Mouse (Mus musculus) stomach, postnatal 0 days (tissue): ENCODE measurements around the gene Nckap5. TPM values are rescaled to one million over a fixed set of nuclear protein-coding genes. Genes with fewer than 3 reads are reported as not detected.
A peak's percentile ranks its signal among the peaks of the same experiment; 100 is the strongest.

Experiments used
- ATAC-seq: fragments of 200-750 bp; cut with Nextera tagmentation; 2 replicates; pipeline ENCODE4 v1.8.0; 2017; ENCODE audit not compliant: low FRiP score, low TSS enrichment
- DNase-seq: peaks from one replicate; pipeline ENCODE4 v3.0.0-alpha.2; 2016; ENCODE audit warnings: low spot score
- H3K27ac ChIP-seq: fragments of 300-500 bp; sonication (generic); replicated peaks from 2 replicates; pipeline ENCODE4 v1.5.1; 2014; ENCODE audit warnings: mild to moderate bottlenecking, control low read depth
- H3K27me3 ChIP-seq: fragments of 300-500 bp; sonication (generic); 2 replicates; pipeline ENCODE4 v1.6.1; 2014; ENCODE audit warnings: low read length; ENCODE audit not compliant: control insufficient read depth, insufficient read depth
- H3K36me3 ChIP-seq: fragments of 300-500 bp; sonication (generic); 2 replicates; pipeline ENCODE4 v1.6.1; 2014; ENCODE audit warnings: low read length, mixed read lengths; ENCODE audit not compliant: control insufficient read depth, insufficient read depth
- H3K4me1 ChIP-seq: fragments of 300-500 bp; sonication (generic); replicated peaks from 2 replicates; pipeline ENCODE4 v1.6.1; 2014; ENCODE audit warnings: antibody characterized with exemption; ENCODE audit not compliant: control insufficient read depth, insufficient read depth
- H3K4me2 ChIP-seq: fragments of 300-500 bp; sonication (generic); replicated peaks from 2 replicates; pipeline ENCODE4 v1.6.1; 2014; ENCODE audit warnings: low read depth, mild to moderate bottlenecking, control low read depth, moderate library complexity
- H3K4me3 ChIP-seq: fragments of 300-500 bp; sonication (generic); 2 replicates; pipeline ENCODE4 v1.5.1; 2014; ENCODE audit warnings: low read depth, low read length, control low read depth
- H3K9ac ChIP-seq: fragments of 300-500 bp; sonication (generic); 2 replicates; pipeline ENCODE4 v1.6.1; 2014; ENCODE audit warnings: mild to moderate bottlenecking, low read length, control low read depth, mixed read lengths
- H3K9me3 ChIP-seq: fragments of 300-500 bp; sonication (generic); 2 replicates; pipeline ENCODE4 v1.6.1; 2016; ENCODE audit warnings: low read length; ENCODE audit not compliant: control insufficient read depth
- CTCF ChIP-seq: IDR thresholded peaks from 2 replicates; pipeline ENCODE4 v1.5.1; 2016; ENCODE audit warnings: antibody characterized with exemption, low read depth, mild to moderate bottlenecking, moderate library complexity
- EP300 ChIP-seq: optimal IDR thresholded peaks from 2 replicates; pipeline ENCODE3; 2016; ENCODE audit warnings: antibody characterized with exemption
- WGBS: fragments of 180-500 bp; shearing (Covaris S2); extraction: QIAGEN DNeasy Blood & Tissue Kit; methylation state at CpG from one replicate; pipeline ENCODE4 v1.1.7; 2014; 5-methylcytosine and 5-hydroxymethylcytosine counted together
- polyA plus RNA-seq: library from polyadenylated mRNA; unstranded; fragments of >200 nt; fragmentation: Nextera tagmentation; extraction: Ambion mirVana; gene quantifications from 2 replicates; pipeline ENCODE4 v1.2.1, GENCODE M21; 2015

Nckap5 gene
- polyA plus RNA-seq, 1 experiment from 2014 or later = 1.9 TPM

- H3K27me3 ChIP-seq = no peaks in the 10 kb centered on the region
- no peak overlapping the region for H3K4me3 ChIP-seq
- no peak for TF ChIP-seq CTCF
- TF ChIP-seq EP300 = no peak
- no peak for DNase-seq
- no peaks in the 10 kb centered on the region for H3K9me3 ChIP-seq
- H3K27ac ChIP-seq = no peak overlapping the region
- H3K9ac ChIP-seq = no peak overlapping the region
- ATAC-seq = no peak
- H3K4me1 ChIP-seq = no peaks in the 10 kb centered on the region
- H3K4me2 ChIP-seq = no peak overlapping the region
- H3K36me3 ChIP-seq = no peaks in the 10 kb centered on the region
Measured at GRCm38 (mm10) chr1:126578163-126578562, 252.4 kb downstream of the Nckap5 start.

- H3K9ac ChIP-seq = no peak overlapping the region
- H3K36me3 ChIP-seq = no peaks in the 10 kb centered on the region
- no peaks in the 10 kb centered on the region for H3K4me1 ChIP-seq
- TF ChIP-seq EP300 = no peak
- DNase-seq = no peak
- no peaks in the 10 kb centered on the region for H3K9me3 ChIP-seq
- no peaks in the 10 kb centered on the region for H3K27me3 ChIP-seq
- ATAC-seq = no peak
- no peak overlapping the region for H3K4me3 ChIP-seq
- no peak overlapping the region for H3K27ac ChIP-seq
- H3K4me2 ChIP-seq = no peak overlapping the region
- 86% methylated on average over 9 of the region's 9 CpGs for WGBS
Measured at GRCm38 (mm10) chr1:126574295-126574694, 256.3 kb downstream of the Nckap5 start.

- no peaks in the 10 kb centered on the region for H3K36me3 ChIP-seq
- DNase-seq (no peak), ATAC-seq (no peak)
- no peak for TF ChIP-seq EP300
- no peak for TF ChIP-seq CTCF
- no peaks in the 10 kb centered on the region for H3K9me3 ChIP-seq
- WGBS = 46% methylated on average over 3 of the region's 3 CpGs
- no peak overlapping the region for H3K4me2 ChIP-seq
- no peak overlapping the region for H3K4me3 ChIP-seq
- H3K27me3 ChIP-seq = no peaks in the 10 kb centered on the region
- H3K4me1 ChIP-seq = no peaks in the 10 kb centered on the region
- no peak overlapping the region for H3K27ac ChIP-seq
- H3K9ac ChIP-seq = no peak overlapping the region
Measured at GRCm38 (mm10) chr1:126573714-126574113, 256.9 kb downstream of the Nckap5 start.

- Histone ChIP-seq H3K4me3 (no peak overlapping the region), H3K9me3 (no peaks in the 10 kb centered on the region), H3K36me3 (no peaks in the 10 kb centered on the region), H3K27me3 (no peaks in the 10 kb centered on the region), H3K27ac (no peak overlapping the region), H3K4me2 (no peak overlapping the region), H3K4me1 (no peaks in the 10 kb centered on the region), H3K9ac (no peak overlapping the region)
- 61% methylated on average over 2 of the region's 2 CpGs for WGBS
- no peak for DNase-seq
- no peak for ATAC-seq
- TF ChIP-seq EP300 = no peak
- TF ChIP-seq CTCF = no peak
Measured at GRCm38 (mm10) chr1:126573097-126573496, 257.5 kb downstream of the Nckap5 start.

- 70% methylated on average over 6 of the region's 6 CpGs for WGBS
- H3K4me1 ChIP-seq = no peaks in the 10 kb centered on the region
- TF ChIP-seq EP300 (no peak), CTCF (no peak)
- no peaks in the 10 kb centered on the region for H3K27me3 ChIP-seq
- no peak overlapping the region for H3K4me3 ChIP-seq
- ATAC-seq (no peak), DNase-seq (no peak)
- no peak overlapping the region for H3K9ac ChIP-seq
- no peak overlapping the region for H3K27ac ChIP-seq
- H3K9me3 ChIP-seq = no peaks in the 10 kb centered on the region
- no peak overlapping the region for H3K4me2 ChIP-seq
- no peaks in the 10 kb centered on the region for H3K36me3 ChIP-seq
Measured at GRCm38 (mm10) chr1:126569611-126570238, 260.9 kb downstream of the Nckap5 start.

GRCm38 (mm10) chr1:126568520-126569197 is 261.9 kb downstream of the Nckap5 start:
- WGBS = 92% methylated on average over 8 of the region's 8 CpGs
- ATAC-seq = no peak
- no peak overlapping the region for H3K4me2 ChIP-seq

More at GRCm38 (mm10) chr1:126568520-126569197, 261.9 kb downstream of the Nckap5 start:
- DNase-seq = peak; percentile 50
- no peaks in the 10 kb centered on the region for H3K27me3 ChIP-seq
- TF ChIP-seq EP300 (no peak), CTCF (peak; percentile 72)
- H3K4me3 ChIP-seq = no peak overlapping the region
- no peaks in the 10 kb centered on the region for H3K9me3 ChIP-seq
- no peak overlapping the region for H3K27ac ChIP-seq
- no peaks in the 10 kb centered on the region for H3K36me3 ChIP-seq
- no peaks in the 10 kb centered on the region for H3K4me1 ChIP-seq
- H3K9ac ChIP-seq = no peak overlapping the region
